Mouse (Mus musculus) lung, embryonic 14.5 days (tissue): ENCODE results near the gene Tmem245. TPM values are rescaled to one million over a fixed set of nuclear protein-coding genes. Genes with fewer than 3 reads are reported as not detected.

Source experiments
- ATAC-seq: fragments of 200-750 bp; cut with Nextera tagmentation; 2 replicates; pipeline ENCODE4 v1.8.0; 2017; ENCODE audit warnings: mild to moderate bottlenecking, moderate TSS enrichment, moderate library complexity; ENCODE audit not compliant: insufficient read depth
- DNase-seq: peaks from one replicate; pipeline ENCODE4 v3.0.0-alpha.2; 2015
- H3K27ac ChIP-seq: fragments of 300-500 bp; sonication (generic); 2 replicates; pipeline ENCODE4 v1.5.1; 2014; ENCODE audit warnings: low read depth, mild to moderate bottlenecking, moderate library complexity
- H3K27me3 ChIP-seq: fragments of 300-500 bp; sonication (generic); 2 replicates; pipeline ENCODE4 v1.6.1; 2014; ENCODE audit warnings: low read length, control low read depth; ENCODE audit not compliant: insufficient read depth
- H3K36me3 ChIP-seq: fragments of 300-500 bp; sonication (generic); 2 replicates; pipeline ENCODE4 v1.6.1; 2014; ENCODE audit warnings: control low read depth; ENCODE audit not compliant: insufficient read depth
- H3K4me1 ChIP-seq: fragments of 300-500 bp; sonication (generic); 2 replicates; pipeline ENCODE4 v1.6.1; 2014; ENCODE audit warnings: antibody characterized with exemption, control low read depth; ENCODE audit not compliant: insufficient read depth
- H3K4me2 ChIP-seq: fragments of 300-500 bp; sonication (generic); 2 replicates; pipeline ENCODE4 v1.6.1; 2014; ENCODE audit warnings: mild to moderate bottlenecking
- H3K4me3 ChIP-seq: fragments of 300-500 bp; sonication (generic); 2 replicates; pipeline ENCODE4 v1.5.1; 2014; ENCODE audit warnings: low read depth, low read length
- H3K9ac ChIP-seq: fragments of 300-500 bp; sonication (generic); 2 replicates; pipeline ENCODE4 v1.6.1; 2014
- H3K9me3 ChIP-seq: fragments of 300-500 bp; sonication (generic); 2 replicates; pipeline ENCODE4 v1.6.1; 2016; ENCODE audit warnings: low read depth, low read length, control low read depth
- CTCF ChIP-seq: IDR thresholded peaks from 2 replicates; pipeline ENCODE4 v1.5.1; 2016; ENCODE audit warnings: antibody characterized with exemption, low read depth
- WGBS: fragments of 180-500 bp; shearing (Covaris S2); extraction: QIAGEN DNeasy Blood & Tissue Kit; methylation state at CpG from one replicate; pipeline ENCODE4 v1.1.7; 2014; 5-methylcytosine and 5-hydroxymethylcytosine counted together
- polyA plus RNA-seq: library from polyadenylated mRNA; unstranded; fragments of >200 nt; fragmentation: Nextera tagmentation; extraction: Ambion mirVana; gene quantifications from 2 replicates; pipeline ENCODE4 v1.2.1, GENCODE M21; 2014

Gene Tmem245
- polyA plus RNA-seq: 11.7 and 12.9 TPM in 2 replicates

DNA sequence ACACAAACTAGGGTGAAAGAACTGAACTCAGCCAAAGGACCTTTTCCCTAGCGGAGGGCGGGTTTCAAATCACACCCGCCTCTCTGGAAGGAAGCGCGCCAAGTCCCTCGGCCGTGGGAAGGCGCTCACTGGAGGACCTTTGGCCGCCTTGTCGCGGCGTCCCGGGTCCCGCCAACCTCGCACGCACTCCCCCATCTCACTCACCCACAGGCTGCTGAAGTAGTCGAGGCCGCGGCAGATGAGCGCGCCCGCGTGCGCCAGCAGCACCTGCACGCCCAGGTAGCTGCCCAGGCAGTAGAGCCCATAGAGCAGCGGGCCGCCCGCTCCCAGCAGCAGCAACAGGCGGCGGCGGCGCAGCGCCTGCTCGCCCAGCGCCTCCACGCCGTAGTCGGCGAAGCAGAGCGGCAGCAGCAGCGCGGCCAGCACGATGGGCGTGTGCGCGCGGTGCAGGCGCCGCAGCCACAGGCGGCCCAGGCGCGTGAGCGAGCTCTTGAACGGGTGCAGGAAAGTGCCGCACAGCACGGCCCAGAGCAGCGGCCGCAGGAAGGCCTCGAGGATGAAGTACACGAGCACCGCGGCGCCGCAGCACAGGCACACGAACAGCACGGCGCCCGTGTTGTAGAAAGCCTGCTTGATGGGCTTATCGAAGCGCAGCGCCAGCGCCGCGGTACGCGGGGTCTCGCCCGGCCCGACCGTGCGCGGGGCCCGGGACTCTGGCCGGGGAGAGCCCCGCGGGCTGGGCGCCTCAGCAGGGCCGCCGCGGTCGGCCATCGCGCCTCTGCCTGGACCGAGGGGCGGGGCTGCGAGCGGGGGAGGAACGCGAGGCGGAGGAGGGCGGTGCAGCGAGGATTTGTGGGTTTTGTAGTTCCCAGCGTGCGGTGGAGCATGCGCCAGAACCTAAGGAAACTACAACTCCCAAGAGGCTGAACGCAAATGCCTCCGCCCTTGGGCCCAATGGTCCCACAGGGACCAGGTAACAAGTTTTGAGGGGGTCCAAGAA, at the start of gene Tmem245:
Gene Tmem245 (minus strand): TSS at position 797 of the 1,000 bp plus-strand sequence.
- no peaks in the 10 kb centered on the region for H3K36me3 ChIP-seq
- peak; percentile 96 for ATAC-seq
- H3K4me3 ChIP-seq: peak within 1 kb of the TSS; percentile 92
- H3K27me3 ChIP-seq: no peaks in the 10 kb centered on the region
- under 1% methylated on average over 107 of the region's 107 CpGs for WGBS
- H3K27ac ChIP-seq: peak within 1 kb of the TSS; percentile 90
- no peak for TF ChIP-seq CTCF
- DNase-seq: peak; percentile 97
- peak within 1 kb of the TSS; percentile 86 for H3K4me2 ChIP-seq
- H3K9ac ChIP-seq: peak within 1 kb of the TSS; percentile 85
- H3K4me1 ChIP-seq: peaks cover 15% of the 10 kb centered on the region
- H3K9me3 ChIP-seq: no peaks in the 10 kb centered on the region

DNA sequence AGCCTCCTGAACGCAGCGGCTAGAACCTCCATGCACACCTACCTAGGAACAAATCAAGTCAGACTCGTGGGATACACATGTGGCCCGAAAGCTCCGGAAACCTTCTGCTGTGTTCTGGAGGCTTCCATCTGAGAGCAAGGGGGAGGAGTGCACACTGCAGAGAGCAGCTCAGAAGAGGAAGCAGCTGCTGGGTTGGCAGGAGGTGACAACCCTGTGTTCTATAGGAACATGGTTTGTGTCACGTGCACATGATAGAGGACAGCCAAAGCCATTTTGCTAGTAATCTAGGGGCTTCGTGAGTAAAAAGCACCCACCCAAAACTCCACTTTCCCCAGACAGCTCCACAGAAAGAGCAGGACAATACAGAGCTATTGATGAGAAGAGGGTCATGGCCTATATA, 46.1 kb upstream of the Tmem245 start:
- Histone ChIP-seq H3K9ac (no peak overlapping the region), H3K27me3 (peaks cover 28% of the 10 kb centered on the region), H3K9me3 (0 out of 2 replicates have a peak, but pooled peaks cover 5% of the 10 kb centered on the region), H3K4me3 (no peak overlapping the region), H3K4me1 (no peaks in the 10 kb centered on the region), H3K27ac (no peak overlapping the region), H3K36me3 (no peaks in the 10 kb centered on the region), H3K4me2 (no peak overlapping the region)
- WGBS: 71% methylated on average over 7 of the region's 7 CpGs
- peak; percentile 31 for DNase-seq
- TF ChIP-seq CTCF: no peak
- ATAC-seq: no peak

DNA sequence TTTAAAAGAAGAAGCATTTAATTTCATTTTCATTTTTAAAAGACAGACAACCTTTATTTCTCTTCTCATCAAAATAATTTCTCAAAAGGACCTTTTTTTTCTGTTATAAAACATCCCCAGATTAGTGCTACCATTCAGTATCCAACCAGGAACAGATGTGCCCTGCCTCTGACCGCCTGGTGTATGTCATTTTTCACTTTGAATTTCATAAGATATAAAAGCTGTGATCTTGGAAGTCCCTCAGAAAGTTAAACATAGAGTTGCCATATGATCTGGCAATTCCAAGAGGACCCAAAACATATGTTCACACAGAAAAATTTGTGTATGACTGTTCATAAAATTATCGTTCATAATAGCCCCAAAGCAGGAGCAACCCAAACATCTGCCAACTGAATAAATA, 44.7 kb upstream of the Tmem245 start:
- WGBS: 36% methylated on average over 2 of the region's 2 CpGs
- DNase-seq: peak; percentile 80
- TF ChIP-seq CTCF: no peak
- peaks cover 32% of the 10 kb centered on the region for H3K27me3 ChIP-seq
- 0 out of 2 replicates have a peak, but pooled peaks have one; percentile 48 for ATAC-seq
- H3K27ac ChIP-seq: no peak overlapping the region
- no peak overlapping the region for H3K4me2 ChIP-seq
- H3K36me3 ChIP-seq: no peaks in the 10 kb centered on the region
- no peaks in the 10 kb centered on the region for H3K4me1 ChIP-seq
- no peak overlapping the region for H3K9ac ChIP-seq
- H3K9me3 ChIP-seq: 0 out of 2 replicates have a peak, but pooled peaks cover 5% of the 10 kb centered on the region
- no peak overlapping the region for H3K4me3 ChIP-seq

DNA sequence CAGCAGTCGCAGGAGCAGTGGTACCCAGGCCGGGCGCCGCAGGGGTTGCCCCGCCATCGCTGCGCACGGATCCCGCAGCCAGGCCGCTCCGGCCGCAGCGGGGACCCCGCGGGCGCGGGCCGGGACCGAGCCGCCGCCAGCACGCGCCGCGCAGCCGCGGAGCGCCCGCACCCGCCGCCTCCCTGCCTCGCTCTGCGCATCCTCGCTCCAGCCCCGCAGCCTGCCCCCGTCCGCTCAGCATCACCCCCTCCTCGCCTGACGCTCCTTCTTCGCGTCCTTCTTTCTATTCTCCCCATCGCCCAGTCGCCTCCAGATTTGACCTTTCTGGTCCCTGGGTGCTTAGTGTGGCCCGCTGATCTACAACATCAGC, 43.0 kb upstream of the Tmem245 start, which contains the start of gene Frrs1l:
Gene Frrs1l (minus strand): TSS at position 177 of the 370 bp plus-strand sequence.
- H3K27ac ChIP-seq: no peak within 1 kb of the TSS
- peak; percentile 41 for DNase-seq

DNA sequence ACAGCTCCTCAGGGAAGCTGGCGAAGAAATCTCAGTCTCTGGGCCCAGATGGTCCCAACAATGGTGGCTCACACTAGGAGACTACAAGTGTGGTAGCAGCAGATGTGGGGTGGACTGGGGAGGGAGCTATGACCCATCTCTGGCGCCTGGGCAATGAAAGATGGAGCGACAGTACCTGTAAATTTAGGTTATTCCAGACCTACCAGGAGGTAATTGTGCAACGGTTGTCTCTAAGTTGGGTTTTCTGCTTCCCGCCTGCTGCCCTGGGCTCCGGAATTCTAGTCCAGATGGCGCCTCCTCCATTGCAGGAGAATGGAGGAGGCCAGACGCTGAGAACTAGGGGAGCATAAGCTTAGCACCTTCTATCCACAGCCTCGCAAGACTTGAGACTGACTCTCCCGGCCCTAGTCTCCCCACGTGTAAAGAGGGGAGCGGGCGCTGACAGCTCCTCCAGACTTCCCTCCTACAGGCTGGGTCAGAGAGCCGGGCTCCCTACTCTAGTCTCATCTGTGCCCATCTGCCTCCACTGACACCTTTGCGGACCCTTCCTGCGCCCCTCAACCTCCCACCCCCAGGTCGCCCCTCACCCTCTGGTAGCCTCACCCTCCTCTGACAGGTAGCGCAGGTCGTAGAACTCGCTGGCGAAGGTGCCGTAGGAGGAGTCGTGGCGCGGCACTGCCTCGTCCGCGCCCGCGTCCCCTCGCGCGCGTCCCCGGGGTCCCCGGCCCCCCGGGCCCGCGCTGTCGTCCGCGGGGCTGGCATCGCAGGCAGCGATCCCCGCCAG, 42.4 kb upstream of the Tmem245 start:
- peak; percentile 36 for DNase-seq

More for the DNA sequence above, 43.0 kb upstream of the Tmem245 start, which contains the start of gene Frrs1l:
- H3K9me3 ChIP-seq: 0 out of 2 replicates have a peak, but pooled peaks cover 5% of the 10 kb centered on the region
- peak within 1 kb of the TSS; percentile 97 for H3K4me2 ChIP-seq
- peak within 1 kb of the TSS; percentile 53 for H3K9ac ChIP-seq
- peak within 1 kb of the TSS; percentile 58 for H3K4me3 ChIP-seq
- peaks cover 32% of the 10 kb centered on the region for H3K27me3 ChIP-seq
- H3K36me3 ChIP-seq: no peaks in the 10 kb centered on the region
- 1% methylated on average over 38 of the region's 44 CpGs for WGBS
- no peaks in the 10 kb centered on the region for H3K4me1 ChIP-seq
- TF ChIP-seq CTCF: no peak
- peak; percentile 65 for ATAC-seq

DNA sequence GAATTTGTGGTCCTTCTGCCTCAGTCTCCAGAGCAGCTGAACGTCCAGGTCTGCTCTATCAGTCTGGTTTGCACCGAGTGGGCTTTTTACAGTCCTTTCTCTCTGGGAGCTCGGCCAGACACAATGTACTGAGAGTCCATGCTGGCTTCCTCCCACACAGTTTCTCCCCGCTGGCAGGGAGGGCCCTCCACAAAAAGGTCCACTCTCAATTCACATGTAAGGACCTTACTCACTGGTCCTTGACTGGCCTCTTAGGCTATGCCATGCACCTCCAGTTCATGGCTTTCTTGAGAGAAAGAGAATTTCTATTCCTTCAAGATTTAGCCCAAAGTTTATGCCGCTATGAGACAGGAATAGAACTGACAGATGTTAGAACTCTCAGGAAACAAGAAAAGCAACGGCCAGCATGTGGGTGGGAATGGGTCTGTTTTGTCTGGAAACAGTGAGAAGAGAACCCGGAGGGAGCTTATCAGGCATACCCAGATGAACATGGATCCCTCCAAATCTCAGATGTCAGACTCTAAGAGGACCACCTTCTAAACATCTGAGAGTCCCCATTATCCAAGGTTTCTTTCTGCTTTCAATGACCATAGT, 18.4 kb upstream of the Tmem245 start:
- Histone ChIP-seq H3K27me3 (no peaks in the 10 kb centered on the region), H3K36me3 (no peaks in the 10 kb centered on the region), H3K4me3 (no peak overlapping the region), H3K9ac (no peak overlapping the region), H3K27ac (no peak overlapping the region), H3K4me1 (no peaks in the 10 kb centered on the region), H3K4me2 (no peak overlapping the region), H3K9me3 (no peaks in the 10 kb centered on the region)
- ATAC-seq (no peak), DNase-seq (no peak)
- TF ChIP-seq CTCF: no peak
- 57% methylated on average over 7 of the region's 7 CpGs for WGBS

More for the DNA sequence above, 42.4 kb upstream of the Tmem245 start:
- Histone ChIP-seq H3K4me2 (peak overlapping the region; percentile 97), H3K4me1 (no peaks in the 10 kb centered on the region), H3K9me3 (0 out of 2 replicates have a peak, but pooled peaks cover 5% of the 10 kb centered on the region), H3K4me3 (peak overlapping the region; percentile 58), H3K36me3 (no peaks in the 10 kb centered on the region), H3K27ac (no peak overlapping the region), H3K27me3 (peaks cover 32% of the 10 kb centered on the region), H3K9ac (peak overlapping the region; percentile 53)
- TF ChIP-seq CTCF: no peak
- peak; percentile 66 for ATAC-seq
- WGBS: 3% methylated on average over 45 of the region's 45 CpGs
